ENCODE assay signal across 8 mouse cellular contexts in the genomic region with DNA sequence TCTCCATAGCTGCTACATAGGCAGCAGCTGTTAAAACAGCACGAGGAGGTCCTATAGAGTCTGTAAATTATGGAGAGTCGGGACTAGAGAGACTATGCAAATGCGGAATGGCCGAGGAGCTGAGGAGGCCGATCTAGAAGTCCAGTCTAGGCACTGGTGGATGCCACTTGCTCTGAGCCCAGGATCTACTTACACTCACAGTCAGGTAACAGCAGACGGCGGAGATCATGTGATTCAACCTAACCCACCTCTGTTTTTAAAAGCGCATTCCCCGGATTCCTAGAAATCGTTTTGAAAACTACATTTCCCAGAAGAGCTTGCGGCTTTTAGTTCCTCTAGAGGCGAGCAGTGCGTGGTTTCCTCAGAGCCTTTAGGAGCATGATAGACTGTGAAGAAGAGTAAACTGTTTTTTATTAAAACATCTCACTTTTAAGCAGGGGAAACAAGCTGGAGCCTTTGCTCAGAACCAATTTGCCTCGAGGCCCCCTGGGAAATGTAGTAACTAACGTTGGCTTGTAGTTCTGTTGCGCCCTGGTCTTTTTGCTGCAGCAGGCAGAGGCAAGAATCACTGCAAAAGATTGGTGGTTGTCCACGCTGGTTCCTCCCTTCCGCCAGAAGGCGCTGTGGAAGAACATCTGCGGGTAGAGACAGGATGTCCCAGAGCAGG.
A peak's percentile ranks its signal among the peaks of the same experiment; 100 is the strongest.
DNase-seq lines count a peak whose midpoint lies in the region; ATAC-seq lines count a peak whose summit lies in the region.

No protein-coding gene starts in this region.

- intact Hi-C loops in gastrocnemius, postnatal 36 days (cut with DNase I): no loop called here

- ATAC-seq in inflammation-experienced regulatory T-cells, adult 6 months: peak; percentile 71
- ATAC-seq in megakaryocyte, adult 5-6 weeks (ENCODE audit: poor library complexity, severe bottlenecking): peak; percentile 27; the same call in 1 of the 2 replicates

- DNase-seq in adrenal gland, adult 18-20 months (ENCODE audit: low spot score in 2 of 2): peak; percentile 48 to 50
- peak; percentile 87 for DNase-seq in embryo, embryonic 10.5 days (ENCODE audit: low spot score)
- peak; percentile 27 to 37 for DNase-seq in gastrocnemius, postnatal 36 days
- peak; percentile 69 to 77 for DNase-seq in left cerebral cortex, adult 8-10 months (ENCODE audit: low spot score in 2 of 2)
- peak; percentile 89 to 91 for DNase-seq in right cerebral cortex, postnatal 10 days (ENCODE audit: low spot score in 2 of 2)
- DNase-seq in yolk sac, embryonic 10.5 days (ENCODE audit: low spot score): peak; percentile 85

Comparison
In these comparisons a context has a peak if more than half of its experiments do, and no peak if none do; other contexts are left out.
1. Peak in every context shown above with its lines: DNase-seq and ATAC-seq.
2. DNase-seq: peak in every context shown above with its lines; median percentile 90 in right cerebral cortex, postnatal 10 days; 87 in embryo, embryonic 10.5 days; 85 in yolk sac, embryonic 10.5 days; 73 in left cerebral cortex, adult 8-10 months; 49 in adrenal gland, adult 18-20 months; 32 in gastrocnemius, postnatal 36 days.